Mouse (Mus musculus) adrenal gland, postnatal 25 days (tissue): ENCODE results near the gene Sox2. TPM values are rescaled to one million over a fixed set of nuclear protein-coding genes. Genes with fewer than 3 reads are reported as not detected.
A peak's percentile ranks its signal among the peaks of the same experiment; 100 is the strongest.

Experiments
- DNase-seq: peaks from one replicate; pipeline ENCODE4 v3.0.0; 2021; ENCODE audit warnings: mixed read lengths
- total RNA-seq: library from RNA; stranded (reverse); gene quantifications from 2 replicates; pipeline ENCODE4 v1.2.3, GENCODE M21; 2021

Sox2 gene
- total RNA-seq, 1 experiment from 2014 or later = 0.58 TPM

DNA sequence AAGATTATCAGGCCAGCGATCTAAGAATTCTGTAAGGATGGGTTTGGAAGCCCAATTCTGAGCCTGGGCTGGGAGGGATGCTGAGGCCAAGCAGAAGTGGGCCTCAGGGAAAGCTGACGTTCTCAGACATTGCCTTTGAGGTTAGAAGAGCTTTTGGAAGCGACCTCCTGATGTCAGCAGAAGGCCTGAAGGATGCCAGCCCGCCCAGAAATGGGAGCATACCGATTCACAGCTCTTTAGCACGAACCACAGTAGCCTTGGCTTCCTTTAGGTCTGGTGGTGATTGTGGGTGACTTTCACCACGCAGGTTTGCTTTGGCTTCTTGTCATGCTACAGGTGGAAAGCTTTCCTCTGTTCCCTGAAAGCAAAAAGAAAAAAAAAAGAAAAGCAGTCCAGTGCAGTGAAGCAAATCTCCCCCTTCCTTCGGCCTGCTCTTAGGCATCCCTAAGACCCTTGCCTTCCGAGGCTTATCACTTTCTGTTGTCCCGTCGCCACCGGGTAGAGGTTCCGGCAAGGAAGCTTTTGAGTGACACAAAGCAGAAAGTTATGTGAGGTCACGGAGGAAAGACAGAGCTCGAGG is 6.6 kb upstream of the Sox2 start:
- DNase-seq = no peak

DNA sequence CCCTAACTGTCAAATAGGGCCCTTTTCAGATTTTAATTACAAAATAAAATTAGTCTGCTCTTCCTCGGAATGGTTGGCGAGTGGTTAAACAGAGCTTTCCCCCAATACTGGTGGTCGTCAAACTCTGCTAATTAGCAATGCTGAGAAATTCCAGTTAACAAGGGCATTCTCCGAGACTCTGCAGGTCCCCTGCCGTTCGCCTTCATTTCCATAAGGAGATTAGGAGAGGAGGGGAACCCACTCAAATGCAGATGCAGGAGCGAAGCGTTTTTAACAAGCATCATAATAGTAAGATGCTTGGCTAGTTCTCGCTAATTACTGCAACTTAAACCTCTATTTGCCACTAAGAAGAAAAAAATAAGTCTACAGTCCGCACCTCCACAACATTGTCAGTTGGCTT is 4.0 kb upstream of the Sox2 start:
- DNase-seq = no peak

DNA sequence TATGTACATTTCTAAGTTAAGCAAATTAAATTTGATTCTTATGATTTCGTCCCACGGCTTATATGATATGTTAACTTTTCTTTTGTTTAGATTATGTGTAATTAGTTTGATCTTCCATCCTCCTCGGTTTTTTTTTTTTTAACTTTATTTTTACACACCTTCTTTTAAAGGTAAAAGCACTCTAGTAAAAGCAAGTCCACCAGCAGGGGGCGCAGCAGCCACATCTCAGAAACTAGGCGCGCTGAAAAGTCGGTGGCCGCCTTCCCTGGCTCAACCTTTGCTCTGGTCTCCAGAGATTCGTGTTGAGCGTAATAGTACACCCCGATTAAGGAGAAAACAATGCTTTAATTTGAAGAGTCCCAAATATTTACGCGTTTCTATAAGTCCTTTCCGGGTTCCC is 2.5 kb upstream of the Sox2 start:
- DNase-seq = peak; percentile 86

DNA sequence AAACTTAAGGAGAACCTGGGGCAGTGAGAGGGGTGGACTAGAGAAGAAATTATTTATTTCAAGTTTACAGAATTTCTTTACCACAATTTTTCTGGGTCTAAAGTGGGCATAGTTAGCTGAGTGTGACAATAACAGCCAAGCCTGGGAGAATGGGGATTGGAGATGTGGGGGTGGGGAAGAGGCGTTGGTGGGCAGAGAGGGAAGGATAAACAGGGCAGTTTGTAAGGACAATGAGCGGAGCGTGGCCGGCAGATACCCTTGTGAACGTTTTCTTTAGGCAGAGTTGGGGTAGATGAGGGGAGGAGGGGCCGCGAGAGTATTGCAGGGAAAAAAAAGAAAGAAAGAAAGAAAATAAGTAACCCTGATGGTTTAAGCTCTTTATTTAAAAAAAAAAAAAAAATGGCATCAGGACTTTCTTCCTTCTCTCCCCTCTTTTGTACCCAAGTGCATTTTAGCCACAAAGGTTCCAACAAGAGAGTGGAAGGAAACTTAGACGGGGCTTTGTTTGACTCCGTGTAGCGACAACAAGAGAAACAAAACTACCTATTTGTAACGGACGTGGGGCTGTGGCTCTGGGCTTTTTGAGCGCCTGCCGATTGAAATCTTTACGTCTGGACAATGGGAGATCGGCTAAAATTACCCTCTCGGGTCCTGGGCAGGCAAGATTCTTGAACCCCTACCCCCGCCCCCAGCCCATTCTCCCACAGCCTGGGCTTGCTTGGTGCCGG is 1.9 kb upstream of the Sox2 start:
- no peak for DNase-seq

DNA sequence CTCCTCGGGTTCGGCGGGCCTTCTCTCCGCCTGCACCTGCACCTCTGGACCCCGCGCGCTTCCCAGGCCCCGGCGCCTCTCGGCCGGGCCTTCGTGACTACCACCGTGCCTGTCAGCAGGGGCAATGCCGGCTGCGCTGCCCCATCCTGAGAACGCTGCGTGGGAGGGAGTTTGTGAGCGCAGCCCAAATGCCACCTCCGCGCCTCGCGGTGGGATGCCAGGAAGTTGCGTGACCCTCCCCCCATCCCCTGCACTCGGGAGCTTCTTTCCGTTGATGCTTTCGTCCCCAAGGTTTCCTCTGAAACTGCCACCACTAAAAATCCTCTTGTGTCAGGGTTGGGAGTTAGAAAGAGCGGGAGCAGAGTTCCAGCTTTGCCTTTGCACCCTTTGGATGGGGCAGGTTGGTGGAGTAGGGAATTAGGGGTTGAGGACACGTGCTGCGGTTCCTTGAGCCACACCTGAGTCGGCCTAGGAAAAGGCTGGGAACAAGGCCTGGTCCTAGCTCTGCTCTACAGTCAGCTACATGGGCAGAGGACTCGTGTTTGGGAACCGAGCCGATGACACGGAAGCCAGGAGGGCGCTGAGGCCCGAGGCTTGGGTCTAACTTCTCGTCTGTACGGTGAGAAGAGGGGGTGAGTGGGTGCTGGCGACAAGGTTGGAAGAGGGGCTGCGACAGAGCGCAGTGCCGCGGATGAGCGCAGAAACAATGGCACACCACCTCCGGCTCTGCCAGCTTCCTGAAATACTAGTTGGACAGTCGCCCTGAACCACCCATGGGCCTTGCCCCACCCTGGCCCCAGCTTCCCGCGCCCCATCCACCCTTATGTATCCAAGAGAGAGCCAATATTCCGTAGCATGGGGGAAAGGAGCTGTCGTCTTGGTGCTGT is 1.1 kb upstream of the Sox2 start:
- DNase-seq = no peak

DNA sequence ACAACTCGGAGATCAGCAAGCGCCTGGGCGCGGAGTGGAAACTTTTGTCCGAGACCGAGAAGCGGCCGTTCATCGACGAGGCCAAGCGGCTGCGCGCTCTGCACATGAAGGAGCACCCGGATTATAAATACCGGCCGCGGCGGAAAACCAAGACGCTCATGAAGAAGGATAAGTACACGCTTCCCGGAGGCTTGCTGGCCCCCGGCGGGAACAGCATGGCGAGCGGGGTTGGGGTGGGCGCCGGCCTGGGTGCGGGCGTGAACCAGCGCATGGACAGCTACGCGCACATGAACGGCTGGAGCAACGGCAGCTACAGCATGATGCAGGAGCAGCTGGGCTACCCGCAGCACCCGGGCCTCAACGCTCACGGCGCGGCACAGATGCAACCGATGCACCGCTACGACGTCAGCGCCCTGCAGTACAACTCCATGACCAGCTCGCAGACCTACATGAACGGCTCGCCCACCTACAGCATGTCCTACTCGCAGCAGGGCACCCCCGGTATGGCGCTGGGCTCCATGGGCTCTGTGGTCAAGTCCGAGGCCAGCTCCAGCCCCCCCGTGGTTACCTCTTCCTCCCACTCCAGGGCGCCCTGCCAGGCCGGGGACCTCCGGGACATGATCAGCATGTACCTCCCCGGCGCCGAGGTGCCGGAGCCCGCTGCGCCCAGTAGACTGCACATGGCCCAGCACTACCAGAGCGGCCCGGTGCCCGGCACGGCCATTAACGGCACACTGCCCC is 586 bp downstream of the Sox2 start:
- peak; percentile 29 for DNase-seq

DNA sequence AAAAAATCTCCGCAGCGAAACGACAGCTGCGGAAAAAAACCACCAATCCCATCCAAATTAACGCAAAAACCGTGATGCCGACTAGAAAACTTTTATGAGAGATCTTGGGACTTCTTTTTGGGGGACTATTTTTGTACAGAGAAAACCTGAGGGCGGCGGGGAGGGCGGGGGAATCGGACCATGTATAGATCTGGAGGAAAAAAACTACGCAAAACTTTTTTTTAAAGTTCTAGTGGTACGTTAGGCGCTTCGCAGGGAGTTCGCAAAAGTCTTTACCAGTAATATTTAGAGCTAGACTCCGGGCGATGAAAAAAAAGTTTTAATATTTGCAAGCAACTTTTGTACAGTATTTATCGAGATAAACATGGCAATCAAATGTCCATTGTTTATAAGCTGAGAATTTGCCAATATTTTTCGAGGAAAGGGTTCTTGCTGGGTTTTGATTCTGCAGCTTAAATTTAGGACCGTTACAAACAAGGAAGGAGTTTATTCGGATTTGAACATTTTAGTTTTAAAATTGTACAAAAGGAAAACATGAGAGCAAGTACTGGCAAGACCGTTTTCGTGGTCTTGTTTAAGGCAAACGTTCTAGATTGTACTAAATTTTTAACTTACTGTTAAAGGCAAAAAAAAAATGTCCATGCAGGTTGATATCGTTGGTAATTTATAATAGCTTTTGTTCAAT is 1.4 kb downstream of the Sox2 start:
- DNase-seq = no peak

DNA sequence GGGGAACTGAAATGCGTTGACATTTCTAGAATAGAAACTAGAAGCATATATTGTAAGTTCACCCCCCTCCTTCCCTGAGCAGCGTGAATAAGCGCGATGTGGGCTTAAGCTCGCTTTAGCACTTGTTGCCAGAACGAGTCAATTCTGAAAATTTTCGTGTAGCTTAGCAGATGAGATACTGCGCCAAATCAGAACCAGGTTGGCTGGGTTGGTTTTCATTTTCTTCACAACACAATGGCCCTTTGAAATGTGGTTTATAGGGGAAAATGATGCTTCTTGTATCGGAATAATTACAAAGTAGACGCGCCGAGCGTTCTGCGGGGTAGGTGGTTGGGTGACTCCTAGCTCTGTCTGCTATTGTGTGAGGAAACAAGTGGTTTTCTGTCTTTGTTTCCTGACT is 2.4 kb downstream of the Sox2 start:
- no peak for DNase-seq

DNA sequence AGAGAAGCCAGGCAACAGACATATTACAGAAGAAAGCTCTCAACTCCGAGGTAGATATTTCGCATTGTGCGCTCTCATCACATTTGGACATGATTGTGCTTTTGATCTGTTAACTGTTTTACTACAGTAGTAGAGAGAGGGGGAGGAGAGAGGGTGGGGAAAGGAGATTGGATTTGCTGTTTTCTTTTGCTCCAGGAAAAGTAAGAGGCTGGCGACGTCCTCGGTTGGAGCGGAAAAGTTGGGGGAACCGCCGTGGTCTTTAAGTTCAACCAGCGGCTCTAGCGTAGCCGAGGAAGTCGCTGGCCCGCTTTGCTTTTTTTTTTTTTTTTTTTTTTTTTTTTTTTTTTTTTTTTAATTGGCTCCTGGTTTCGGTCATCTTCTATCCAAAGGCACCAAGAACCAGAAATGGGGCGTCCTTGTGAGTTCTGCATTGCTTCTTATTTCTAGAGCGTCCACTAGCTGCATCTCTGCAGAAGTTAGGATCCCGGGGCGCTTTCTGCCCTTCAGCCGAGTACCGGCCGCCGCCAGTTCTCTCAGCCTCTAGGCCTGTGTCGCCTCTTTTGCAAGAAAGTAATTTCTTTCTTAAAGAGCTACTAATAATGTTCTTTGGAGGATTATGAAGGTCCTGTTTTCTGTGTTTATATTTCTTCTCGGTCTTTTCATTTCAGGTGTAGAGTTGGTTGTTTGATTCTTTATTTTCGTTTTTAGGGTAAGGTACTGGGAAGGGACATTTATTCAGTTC is 3.2 kb downstream of the Sox2 start:
- no peak for DNase-seq

DNA sequence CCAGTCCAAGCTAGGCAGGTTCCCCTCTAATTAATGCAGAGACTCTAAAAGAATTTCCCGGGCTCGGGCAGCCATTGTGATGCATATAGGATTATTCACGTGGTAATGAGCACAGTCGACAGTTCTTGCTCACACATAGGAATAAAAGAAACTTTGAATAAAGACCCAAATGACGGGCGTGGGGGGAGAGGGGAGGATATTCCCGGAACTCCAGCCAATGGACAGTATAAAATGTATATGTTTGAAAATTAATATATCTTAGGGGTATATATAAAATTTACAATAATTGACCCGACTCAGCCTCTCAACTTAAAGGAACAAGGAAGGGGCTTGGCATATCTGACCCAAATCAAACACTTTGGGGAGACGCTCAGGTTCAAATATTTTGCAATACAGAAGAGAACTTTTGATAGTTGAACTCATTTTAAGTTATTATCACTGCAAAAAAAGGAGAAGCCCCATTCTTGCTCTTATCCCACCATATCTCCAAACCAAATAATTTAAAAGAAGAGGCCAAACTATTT is 3.8 kb downstream of the Sox2 start:
- no peak for DNase-seq

DNA sequence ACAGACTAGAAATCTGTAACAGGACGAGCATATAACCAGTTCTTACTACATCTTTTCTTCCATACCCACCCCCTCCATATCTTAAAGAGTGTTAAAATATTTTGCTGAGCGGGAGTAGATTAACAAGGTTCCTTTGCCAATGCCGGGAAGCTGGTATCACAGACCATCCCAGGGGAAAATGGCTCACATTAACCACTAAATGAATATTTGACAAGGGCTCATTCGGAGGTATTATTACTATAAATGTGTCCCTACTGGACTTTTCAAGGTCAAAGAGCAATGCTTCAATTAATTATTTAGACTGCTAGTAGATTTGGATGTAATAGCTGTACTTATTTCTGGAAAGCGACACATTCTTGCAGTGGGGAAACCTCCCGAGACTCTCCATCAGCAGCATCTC is 4.6 kb downstream of the Sox2 start:
- no peak for DNase-seq

DNA sequence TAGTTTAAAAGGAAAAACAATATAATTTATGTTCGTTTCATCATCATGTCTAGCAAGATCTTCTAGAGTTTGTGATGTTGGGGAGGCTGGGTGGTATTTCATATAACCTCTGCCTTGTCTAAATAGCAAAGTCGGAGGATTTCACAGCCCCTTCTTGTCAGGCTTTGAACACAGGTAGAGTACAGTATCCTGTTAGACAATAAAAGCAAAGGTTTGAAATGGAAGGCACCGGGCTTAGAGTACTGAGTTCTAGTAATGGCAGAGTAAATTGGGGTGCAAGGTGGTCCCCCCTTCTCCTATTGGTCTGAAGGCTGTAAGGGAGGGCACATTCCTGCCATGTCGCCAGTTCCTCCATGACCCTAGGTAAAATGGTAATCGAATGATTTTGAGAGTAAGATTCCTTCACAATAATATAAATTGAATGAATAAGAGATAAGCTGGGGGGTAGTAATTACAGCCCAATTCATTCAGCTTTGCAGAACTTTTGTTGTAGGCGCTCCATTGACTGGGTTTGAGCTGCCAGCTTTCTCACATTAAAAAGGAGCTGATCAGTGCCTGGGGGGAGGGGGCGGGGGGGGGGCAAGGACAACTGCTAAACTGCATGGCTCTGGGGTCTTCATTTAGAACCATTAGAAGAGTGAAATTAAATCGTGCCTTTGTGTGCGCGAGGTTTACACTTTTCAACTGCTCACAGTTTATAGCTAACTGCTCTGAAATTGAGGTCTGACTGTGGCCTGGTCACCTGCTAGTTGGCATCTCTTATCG is 5.3 kb downstream of the Sox2 start:
- DNase-seq = no peak

DNA sequence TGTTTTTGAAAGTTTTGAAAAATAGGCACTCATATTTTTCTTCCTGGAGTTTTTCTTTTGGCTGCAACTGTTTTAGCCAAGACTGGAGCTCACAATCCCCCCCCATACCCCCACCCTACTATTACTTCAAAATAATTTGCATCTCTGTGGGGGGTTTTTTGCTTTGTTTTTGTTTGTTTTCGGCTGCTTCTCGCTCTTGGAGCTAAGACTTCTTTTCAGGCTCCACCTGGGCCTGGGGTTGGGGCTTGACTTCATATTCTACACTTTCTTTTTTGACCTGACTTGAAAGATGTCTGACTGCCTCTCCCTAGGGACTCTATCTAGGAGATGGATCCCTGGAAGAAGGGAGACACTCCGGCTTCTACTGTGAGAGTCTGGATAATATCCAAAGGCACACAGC is 5.9 kb downstream of the Sox2 start:
- DNase-seq = no peak

DNA sequence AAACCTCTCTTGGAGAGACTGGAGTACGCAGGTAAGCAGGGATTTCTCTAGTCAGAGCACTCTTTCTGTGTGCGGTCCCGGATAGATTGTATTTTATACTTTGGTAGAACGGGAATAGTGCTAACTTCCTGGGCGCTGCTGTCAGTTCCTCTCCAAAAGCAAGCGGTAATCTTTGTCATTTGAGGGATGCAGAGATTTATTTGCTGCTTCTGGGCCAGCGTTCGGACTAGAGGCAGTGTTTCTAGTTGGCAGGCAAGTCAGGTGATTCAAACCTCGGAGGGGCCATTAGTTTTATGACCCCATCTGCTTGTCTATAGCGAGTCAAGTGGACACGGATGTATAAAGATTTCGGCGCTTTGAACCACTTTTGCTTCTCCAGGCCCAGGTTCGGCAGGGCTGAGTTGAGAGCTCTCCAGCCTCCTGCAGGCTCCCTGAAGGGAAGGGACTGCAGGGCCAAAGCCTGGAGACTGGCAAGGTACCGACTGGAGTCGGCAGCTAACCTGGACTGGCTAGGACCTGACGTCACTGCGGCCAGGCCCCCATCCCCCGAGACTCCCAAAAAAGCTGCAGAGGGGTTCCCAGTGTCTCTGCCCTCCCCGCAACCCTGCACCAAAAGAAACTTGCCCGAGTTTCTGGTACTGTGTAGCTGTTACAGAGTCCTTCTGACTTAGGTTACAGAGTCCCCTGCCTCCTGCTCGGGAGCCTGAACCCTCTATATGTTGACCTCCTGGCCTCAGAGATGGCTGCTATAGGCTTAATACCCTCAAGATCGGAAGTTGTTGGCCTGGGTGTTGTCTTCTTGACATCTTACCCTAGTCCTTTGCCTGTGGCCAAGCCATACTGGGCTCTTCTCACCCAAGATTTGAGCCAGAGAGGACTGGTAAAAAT is 6.9 kb downstream of the Sox2 start:
- no peak for DNase-seq

DNA sequence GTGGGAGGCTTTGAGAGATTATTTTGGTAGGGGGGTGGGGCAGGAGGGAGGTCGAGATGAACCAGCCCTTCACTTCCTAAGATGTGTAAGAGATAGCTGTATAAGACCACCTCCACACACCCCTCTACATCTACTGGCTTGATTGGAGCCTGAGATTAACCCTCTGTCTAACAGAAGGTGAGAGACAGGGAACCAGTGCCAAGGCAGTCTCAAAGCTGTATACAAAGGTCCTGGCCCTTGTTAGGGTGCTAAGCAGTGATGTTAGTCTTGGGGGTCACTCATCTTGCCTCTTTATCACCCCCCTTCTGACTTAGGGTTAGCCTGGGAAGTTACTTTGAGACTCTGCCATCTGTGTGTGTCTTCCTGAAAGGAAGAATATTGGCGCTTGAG is 7.5 kb downstream of the Sox2 start:
- no peak for DNase-seq

DNA sequence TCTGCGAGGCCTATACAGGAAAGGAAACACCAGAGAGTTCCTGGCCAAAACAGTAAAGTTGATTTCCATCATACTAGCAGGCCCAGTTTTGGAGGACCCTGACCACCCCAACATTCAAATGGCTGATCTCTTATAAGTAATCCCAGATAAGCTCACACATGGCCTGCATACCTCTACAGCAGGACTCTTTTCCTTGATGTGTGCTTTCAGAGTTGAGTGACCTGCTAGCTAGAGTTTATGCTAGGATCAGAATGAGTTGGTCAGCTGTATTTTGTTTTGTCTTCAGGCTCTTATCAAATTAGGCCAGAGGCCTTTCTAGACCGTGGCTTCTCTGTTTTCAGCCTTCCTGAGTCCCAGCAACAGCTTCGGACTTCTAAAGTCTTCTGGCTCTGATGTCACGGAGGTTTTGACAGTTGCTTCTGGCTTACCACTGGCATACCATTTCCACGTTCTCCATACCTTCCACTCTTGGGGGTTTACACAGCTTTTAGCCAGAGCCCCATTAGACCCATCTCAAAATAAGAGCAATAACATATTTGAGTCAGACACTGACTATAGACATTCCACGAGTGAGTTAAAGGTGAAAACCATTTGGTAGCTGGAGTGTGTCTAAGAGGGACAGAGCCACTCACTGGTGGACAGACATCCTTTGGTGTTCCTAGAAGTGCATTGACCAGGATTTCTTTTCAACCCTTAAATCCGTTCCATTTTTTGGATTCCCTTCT is 8.2 kb downstream of the Sox2 start:
- no peak for DNase-seq

DNA sequence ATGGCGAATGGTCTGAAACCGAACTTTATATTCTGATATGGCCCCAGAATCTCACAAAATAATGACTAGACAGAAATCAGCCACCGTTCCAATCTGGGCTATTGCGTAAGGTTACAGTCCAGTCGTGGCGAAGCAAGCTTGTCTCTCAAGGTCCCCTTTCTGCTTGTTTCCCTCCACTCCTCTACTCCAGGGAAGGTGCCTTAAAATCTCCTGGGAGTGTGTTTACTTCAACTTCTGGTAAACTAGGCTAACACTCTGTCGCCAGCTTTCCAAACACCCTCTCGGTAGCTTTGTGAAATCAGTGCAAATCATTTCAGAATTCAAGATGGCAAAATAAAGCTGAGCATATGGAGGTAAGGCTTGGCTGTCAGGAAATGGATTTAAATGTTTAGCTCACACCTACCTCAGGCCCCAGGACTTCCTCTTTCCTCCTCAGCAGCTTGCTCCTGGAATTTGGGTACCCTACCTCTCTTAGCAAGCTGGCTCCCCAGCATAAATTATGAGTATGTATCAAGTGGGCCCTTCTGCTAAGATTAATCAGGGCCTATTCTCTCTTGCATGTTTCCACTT is 8.8 kb downstream of the Sox2 start:
- no peak for DNase-seq

DNA sequence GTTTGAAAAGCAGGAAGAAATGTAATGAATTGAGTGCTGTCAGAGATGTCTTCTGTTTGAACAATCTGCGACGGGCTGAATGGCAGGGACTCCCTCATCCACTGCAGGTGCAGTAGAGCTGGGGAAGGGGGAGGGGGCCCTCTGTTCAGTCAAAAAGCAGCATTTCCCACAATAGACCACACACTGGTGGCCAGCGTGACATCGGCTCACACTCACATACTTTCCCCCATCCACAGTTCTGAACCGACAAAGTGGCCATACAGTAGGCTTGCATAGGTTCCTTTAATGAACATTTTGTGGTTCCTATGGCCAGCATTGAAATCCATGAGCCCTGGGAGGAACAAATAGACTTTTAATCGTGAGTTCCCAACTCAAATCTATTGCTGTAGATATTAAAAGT is 9.7 kb downstream of the Sox2 start:
- DNase-seq = no peak
